Mouse (Mus musculus) adrenal gland, adult 18-20 months (tissue): Measurements from ENCODE around the gene Cntfr. TPM values are rescaled to one million over a fixed set of nuclear protein-coding genes. Genes with fewer than 3 reads are reported as not detected.

Experiments used
- DNase-seq, 2 experiments: peaks; one replicate each; pipeline ENCODE4 v3.0.0; 2021 to 2022; ENCODE audit warnings: low spot score in 2 of 2
- total RNA-seq, 2 experiments: library from RNA; stranded (reverse); gene quantifications; 1 replicate in 1 of 2; 2 replicates in 1 of 2; pipeline ENCODE4 v1.2.3; 2021

The Cntfr gene
- total RNA-seq, 2 experiments from 2014 or later = 36.2 to 36.6 TPM

GRCm38 (mm10) chr4:41654217-41654616, 42.7 kb downstream of the Cntfr start:
- DNase-seq = peak; percentile 62 to 69

DNA sequence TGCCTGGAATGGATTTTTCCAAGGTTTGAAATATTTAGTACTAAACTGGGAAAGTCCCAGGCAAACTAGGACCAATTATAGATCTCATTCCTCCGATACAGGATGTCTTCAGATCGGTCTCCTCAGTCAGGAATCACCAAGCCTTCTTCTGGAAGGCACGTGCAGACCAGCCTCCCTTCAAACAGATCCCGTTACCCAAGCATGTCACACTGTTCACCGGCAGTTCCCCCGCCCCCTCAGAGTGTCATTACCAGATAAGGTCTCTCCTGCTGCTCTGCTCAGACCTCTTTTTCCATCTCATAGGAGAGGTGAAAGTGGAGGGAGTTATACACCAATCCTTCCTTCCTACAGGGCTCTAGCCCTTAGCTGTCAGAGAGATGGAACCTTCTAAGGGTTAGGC, 43.2 kb downstream of the Cntfr start:
- no peak for DNase-seq

DNA sequence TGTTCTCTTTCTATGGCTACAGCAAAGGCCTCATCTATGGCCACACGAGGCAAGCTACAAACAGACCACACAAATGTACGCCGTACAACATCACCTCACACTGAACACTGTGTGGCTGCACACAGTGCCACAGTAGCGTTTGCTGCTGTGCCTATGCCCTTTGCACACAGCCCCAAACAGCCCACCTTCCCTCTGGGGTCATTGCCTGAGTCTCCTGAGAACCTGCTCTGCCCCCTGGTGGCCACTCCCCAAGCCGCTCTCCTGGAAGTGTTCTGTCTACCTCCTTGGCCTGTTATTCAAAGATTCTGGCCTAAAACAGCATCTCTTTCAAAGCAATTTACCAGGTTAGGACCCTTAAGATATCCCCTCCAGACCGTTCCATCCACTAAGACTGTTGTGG, 43.6 kb downstream of the Cntfr start:
- peak; percentile 72 to 76 for DNase-seq

- DNase-seq = no peak
Observed at GRCm38 (mm10) chr4:41648627-41649026, 48.3 kb downstream of the Cntfr start.

DNA sequence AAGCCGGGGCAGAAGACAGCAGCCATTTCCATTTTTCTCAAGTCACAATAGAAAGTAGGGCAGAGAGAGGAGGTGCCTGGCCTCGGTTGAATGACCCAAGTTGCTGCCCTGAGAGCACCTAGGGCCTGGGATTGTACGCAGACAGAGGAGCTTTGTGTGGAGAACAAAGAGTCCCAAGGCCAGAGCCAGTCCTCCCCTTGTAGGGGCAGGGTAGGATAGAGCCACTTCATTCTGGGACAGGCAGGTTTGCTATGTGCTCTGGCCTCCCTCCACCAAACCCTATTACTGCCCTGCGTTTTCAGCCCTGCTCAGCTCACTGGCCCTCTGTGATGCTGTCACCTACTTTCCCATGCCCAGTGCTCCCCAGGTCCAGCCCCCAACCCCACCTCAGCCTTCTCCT, 48.7 kb downstream of the Cntfr start:
- no peak for DNase-seq

GRCm38 (mm10) chr4:41645488-41645887, 51.4 kb downstream of the Cntfr start:
- DNase-seq = no peak

GRCm38 (mm10) chr4:41641199-41641822, 55.6 kb downstream of the Cntfr start:
- DNase-seq = no peak

- DNase-seq = peak; percentile 96 to 97
Observed at GRCm38 (mm10) chr4:41639913-41640507, 56.9 kb downstream of the Cntfr start, which contains the start of gene Enho. Gene Enho (minus strand): TSS chr4:41640324.

GRCm38 (mm10) chr4:41639214-41639841, 57.6 kb downstream of the Cntfr start:
- no peak for DNase-seq

DNA sequence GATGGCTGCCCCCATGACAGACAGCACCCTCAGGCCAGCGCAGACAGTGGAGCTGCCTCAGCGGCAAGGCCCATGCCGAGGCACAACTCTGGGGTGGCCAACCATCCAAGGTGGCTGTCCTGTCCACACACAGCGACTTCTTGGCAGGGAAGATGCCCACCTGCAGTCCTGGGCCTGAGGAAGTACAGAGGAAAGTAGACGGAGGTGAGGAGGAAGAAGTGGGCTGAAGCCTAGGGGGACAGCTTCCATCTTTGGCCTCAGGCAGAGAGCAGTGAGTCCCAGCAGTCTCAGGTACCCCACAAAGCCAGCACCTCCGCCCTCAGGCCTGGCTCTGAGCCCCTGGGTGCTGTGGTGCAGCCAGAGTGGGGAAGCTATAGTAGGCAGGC, 58.1 kb downstream of the Cntfr start:
- DNase-seq = no peak

DNA sequence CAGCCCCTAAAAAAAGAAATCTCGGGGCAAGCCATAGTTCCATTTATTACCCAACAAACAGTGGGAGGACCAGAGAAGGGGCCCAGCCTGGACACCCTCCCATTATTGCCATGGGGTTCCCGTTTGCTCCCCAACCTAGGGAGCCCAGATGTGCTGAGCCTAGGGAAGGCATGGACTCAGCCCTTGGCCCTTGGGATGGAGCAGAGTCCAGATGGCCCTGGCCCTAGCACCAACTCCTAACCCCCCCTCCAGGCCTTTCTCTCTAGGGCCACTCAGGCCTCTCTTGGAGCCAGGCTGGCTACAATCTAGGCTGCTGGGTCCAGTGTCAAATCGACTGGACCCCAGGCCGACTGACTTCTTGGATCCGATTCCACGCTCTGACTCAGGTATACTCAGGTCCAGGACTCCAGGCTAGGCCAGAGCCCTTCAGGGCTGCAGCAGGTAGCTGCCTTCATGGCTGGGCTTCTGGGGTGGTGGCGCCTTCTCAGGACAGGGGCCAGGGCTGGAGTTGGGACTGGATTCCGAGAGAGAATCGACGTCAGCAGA, 58.6 kb downstream of the Cntfr start:
- DNase-seq = no peak

- DNase-seq = no peak
Observed at GRCm38 (mm10) chr4:41636882-41637635, 59.8 kb downstream of the Cntfr start.

GRCm38 (mm10) chr4:41636366-41636765, 60.5 kb downstream of the Cntfr start:
- no peak for DNase-seq

- no peak for DNase-seq
Observed at GRCm38 (mm10) chr4:41635906-41636305, 61.0 kb downstream of the Cntfr start.

DNA sequence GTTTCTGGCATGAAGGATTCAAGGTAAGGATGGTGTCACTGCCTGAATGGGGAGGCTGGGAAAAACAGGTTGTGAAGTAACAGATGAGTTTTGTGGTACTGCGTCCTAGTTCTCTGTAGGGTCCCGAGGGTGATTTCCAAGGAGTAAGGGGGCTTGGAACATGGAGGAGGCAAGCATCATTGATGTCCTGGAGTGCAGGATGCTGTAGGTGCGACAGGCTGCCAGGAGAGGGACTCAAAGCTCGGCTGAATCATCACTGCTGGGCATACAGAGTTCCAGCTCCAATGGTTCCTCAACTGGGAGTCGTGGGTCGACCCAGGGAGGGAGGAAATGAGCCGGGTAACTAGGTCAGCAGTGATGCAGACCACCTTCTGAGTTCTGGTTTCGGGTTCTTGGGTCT, 61.7 kb downstream of the Cntfr start:
- no peak for DNase-seq

- no peak for DNase-seq
Observed at GRCm38 (mm10) chr4:41634631-41635030, 62.3 kb downstream of the Cntfr start.

GRCm38 (mm10) chr4:41633001-41633400, 63.9 kb downstream of the Cntfr start:
- no peak for DNase-seq

GRCm38 (mm10) chr4:41631390-41631789, 65.5 kb downstream of the Cntfr start:
- DNase-seq = no peak

DNA sequence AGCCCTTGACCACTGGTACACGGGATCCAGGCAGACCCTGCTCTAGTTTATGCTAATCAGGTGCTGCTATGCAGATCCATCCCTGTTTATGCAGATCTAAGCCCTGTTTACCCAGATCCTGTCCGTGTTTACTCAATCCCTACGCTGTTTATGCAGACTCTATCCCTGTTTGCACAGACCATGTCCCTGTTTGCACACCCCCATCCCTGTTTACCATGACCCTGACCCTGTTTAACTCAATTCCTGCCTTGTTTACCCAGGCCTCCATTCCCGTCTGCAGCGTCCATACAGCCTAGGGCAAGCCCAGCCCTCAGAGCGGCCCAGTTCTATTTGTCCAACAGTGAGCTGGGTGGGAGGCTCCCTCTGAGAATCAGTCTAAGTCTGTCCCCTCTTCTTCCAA, 66.7 kb downstream of the Cntfr start:
- DNase-seq = no peak

- DNase-seq = no peak
Observed at GRCm38 (mm10) chr4:41628202-41628927, 68.5 kb downstream of the Cntfr start.

- no peak for DNase-seq
Observed at GRCm38 (mm10) chr4:41622071-41622470, 74.8 kb downstream of the Cntfr start.
